Mouse (Mus musculus) megakaryocyte, embryonic 14.5 days (primary cell): ENCODE data around the gene Mpped1.

ENCODE experiments used
- FLI1 ChIP-seq: IDR thresholded peaks from 2 replicates; pipeline ENCODE4 v1.6.1; 2012; ENCODE audit warnings: low read length, inconsistent platforms, mixed read lengths
- GATA1 ChIP-seq: IDR thresholded peaks from 3 replicates; pipeline ENCODE4 v1.6.1; 2012; ENCODE audit warnings: mixed read lengths, low read length, inconsistent platforms, borderline replicate concordance

- TF ChIP-seq GATA1 (no peak), FLI1 (no peak)
Observed at GRCm38 (mm10) chr15:83746311-83746710, 33.0 kb upstream of the Mpped1 start.
